Mouse (Mus musculus) fat pad, adult 2 months (tissue): ENCODE results near the gene Kcna1.
A peak's percentile ranks its signal among the peaks of the same experiment; 100 is the strongest.

ENCODE experiments used
- DNase-seq: peaks from one replicate; pipeline ENCODE4 v3.0.0-alpha.2; 2011; ENCODE audit warnings: low read depth, low spot score; ENCODE audit errors: extremely low read depth

Gene Kcna1

DNA sequence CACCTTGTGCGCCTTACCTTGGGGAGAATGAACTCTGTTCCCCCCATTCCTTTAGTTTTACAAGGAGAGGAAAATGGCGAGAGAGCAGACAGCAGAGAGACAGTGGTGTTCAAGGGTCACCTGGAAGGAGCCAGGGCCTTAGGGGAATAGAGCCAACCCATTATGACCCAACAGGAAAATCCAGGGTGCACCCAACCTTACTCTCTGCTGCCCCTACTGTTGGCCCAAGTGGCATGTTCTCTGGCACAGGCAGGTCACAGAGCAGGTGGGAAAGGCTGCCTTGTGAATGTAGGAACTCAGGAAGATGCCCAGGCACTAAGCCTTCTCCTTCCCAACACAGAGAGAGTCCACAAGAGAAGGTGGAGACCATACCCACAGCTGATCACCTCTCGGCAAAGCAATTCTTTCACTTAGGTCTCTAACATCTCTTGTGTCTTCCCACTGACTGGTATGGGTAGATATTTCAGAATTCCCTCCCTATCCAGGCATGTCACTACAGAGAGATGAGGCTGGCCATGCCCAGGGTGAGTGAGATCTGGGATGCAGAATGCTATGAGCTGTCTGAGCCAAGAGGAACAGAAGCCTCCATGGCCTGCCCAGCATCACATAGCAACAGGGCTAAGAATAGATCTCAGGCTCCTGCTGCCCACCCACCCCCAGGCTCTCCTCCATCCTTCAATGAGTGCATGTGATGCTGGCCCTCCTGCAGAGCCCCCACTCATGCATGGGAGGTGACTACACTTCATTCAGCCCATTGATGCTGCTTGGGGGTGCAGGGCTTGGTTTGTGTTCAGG, 46.8 kb downstream of the Kcna1 start:
- DNase-seq = no peak

GRCm38 (mm10) chr6:126597741-126598140, 48.4 kb downstream of the Kcna1 start:
- no peak for DNase-seq

DNA sequence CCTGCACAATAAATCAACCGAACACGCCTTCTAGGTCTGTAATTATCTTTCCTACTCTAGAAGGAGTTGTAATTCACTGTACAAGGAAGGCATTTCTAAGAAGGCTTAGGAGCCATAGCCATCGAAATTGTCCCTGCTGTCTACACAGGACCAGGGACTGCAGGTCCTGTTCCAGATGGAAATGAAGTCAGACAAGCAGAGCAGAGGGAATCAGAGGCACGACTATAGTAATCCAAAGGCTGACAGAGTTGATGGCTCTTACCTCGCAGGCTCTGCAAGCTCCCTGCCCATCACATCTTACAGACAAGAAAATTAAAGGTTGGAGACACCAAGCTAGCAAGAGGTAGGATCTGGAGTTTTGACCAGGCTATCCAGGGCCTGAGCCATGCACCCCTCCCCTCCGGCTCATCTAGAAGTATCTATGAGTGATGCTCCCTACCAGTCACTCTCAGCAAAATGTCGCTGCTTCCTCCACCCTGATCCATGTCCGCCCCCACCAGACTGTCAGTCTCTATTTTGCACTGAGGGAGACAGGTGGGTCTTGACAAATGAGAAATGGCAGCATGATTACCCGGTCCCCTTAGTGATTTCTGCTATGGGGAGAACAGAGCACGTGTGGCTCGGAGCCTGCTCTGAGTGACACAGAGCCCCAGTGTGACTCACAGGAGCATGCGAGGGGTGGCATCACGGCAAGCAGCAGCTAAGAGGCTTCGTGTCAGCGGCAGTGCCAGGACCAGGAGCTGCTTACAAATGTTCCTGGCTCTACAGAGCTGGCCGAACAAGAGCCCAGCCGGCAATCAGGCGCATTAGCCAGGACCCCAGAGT, 50.2 kb downstream of the Kcna1 start:
- no peak for DNase-seq

DNA sequence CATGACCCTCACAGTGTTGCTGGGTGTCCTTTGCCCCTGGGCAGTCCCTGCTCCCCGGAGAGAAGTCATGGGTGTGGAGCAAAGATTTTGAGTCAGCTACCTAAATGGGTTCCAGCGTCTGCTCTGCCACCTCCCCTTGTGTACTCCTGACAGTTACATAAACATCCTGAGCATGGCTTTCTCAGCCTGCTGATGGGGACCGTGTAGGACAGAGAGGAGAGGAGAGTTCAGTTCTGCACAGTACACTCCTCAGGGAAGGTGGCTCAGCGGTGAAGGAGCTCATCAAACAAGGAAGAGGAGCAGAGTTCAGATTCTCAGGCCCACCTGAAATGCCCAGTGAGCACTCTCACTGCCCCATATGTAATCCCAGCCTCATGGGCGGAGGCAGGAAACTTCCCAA, 51.1 kb downstream of the Kcna1 start:
- no peak for DNase-seq

DNA sequence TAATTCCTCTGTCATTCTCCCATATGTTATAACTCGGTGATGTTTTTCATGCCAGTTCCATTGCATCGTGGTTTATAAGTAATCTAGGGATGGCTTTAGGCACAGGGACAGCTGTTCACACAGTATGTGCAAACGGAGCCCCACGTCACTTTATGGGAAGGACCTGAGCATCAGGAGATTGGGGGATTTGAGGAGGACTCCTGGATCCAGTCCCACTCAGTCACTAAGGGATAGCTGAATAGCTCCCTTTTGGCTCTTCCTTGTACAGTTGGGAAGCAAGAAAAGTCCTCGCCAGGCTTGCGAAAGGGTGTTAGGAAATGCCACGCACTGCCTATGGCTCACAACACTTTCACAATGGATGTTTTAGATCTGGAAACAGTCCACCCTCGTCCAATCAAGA, 51.8 kb downstream of the Kcna1 start:
- peak; percentile 5 for DNase-seq

- no peak for DNase-seq
These were observed 52.8 kb downstream of the Kcna1 start for GRCm38 (mm10) chr6:126593336-126593735.
